Mouse (Mus musculus): ENCODE results near the gene Map1b. TPM values are rescaled to one million over a fixed set of nuclear protein-coding genes. Genes with fewer than 3 reads are reported as not detected.

Gene Map1b
- polyA plus RNA-seq, 1 experiment = 81.3 TPM

GRCm38 (mm10) chr13:99454977-99455376 is 61.4 kb downstream of the Map1b start:
- no peak for TF ChIP-seq POLR2A (IDR thresholded peaks at IDR 0.05; ENCODE audit: low read depth, low read length)
- TF ChIP-seq CTCF (IDR thresholded peaks at IDR 0.05; ENCODE audit: borderline replicate concordance, insufficient read depth, low read length) = no peak
- no peak overlapping the region for H3K4me3 ChIP-seq (ENCODE audit: insufficient read depth, low read length)
- no peaks in the 10 kb centered on the region for H3K4me1 ChIP-seq (ENCODE audit: control insufficient read depth, insufficient read depth, low read length)
- H3K27ac ChIP-seq (ENCODE audit: insufficient read depth, low read length) = no peak overlapping the region

- TF ChIP-seq POLR2A (IDR thresholded peaks at IDR 0.05; ENCODE audit: low read depth, low read length) = no peak
- no peak for TF ChIP-seq CTCF (IDR thresholded peaks at IDR 0.05; ENCODE audit: borderline replicate concordance, insufficient read depth, low read length)
- H3K4me3 ChIP-seq (ENCODE audit: insufficient read depth, low read length) = no peak overlapping the region
- peaks cover 8% of the 10 kb centered on the region; the same call in 1 of the 2 replicates for H3K4me1 ChIP-seq (ENCODE audit: control insufficient read depth, insufficient read depth, low read length)
- no peak overlapping the region for H3K27ac ChIP-seq (ENCODE audit: insufficient read depth, low read length)
Observed at GRCm38 (mm10) chr13:99452444-99452843, 63.9 kb downstream of the Map1b start.

DNA sequence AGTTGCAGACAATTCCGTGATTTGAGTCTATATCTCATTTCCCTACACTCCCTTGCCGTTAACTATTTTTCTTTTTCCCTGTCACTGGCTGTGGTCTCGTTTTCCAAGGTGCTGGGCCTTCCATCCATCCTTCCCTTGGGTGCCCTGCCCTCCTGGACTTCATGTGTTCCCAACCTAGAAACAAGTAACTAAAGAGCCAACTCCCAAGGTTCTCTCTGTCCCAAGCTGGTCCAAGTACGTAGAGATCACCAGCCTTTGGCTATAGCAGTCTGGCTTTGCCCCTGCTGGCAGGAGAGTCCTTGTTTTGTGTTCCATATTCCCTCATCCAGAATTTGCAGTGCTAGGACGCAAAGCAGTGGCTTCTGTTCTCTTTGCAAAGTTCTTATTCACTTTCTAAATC is 65.1 kb downstream of the Map1b start:
- TF ChIP-seq POLR2A (IDR thresholded peaks at IDR 0.05; ENCODE audit: low read depth, low read length) (no peak), CTCF (IDR thresholded peaks at IDR 0.05; ENCODE audit: borderline replicate concordance, insufficient read depth, low read length) (no peak)

GRCm38 (mm10) chr13:99450766-99451165 is 65.6 kb downstream of the Map1b start:
- Histone ChIP-seq H3K4me1 (ENCODE audit: control insufficient read depth, insufficient read depth, low read length) (peaks cover 14% of the 10 kb centered on the region), H3K27ac (ENCODE audit: insufficient read depth, low read length) (no peak overlapping the region), H3K4me3 (ENCODE audit: insufficient read depth, low read length) (no peak overlapping the region)
- no peak for TF ChIP-seq POLR2A (IDR thresholded peaks at IDR 0.05; ENCODE audit: low read depth, low read length)
- no peak for TF ChIP-seq CTCF (IDR thresholded peaks at IDR 0.05; ENCODE audit: borderline replicate concordance, insufficient read depth, low read length)

More for the DNA sequence above, 65.1 kb downstream of the Map1b start:
- Histone ChIP-seq H3K4me3 (ENCODE audit: insufficient read depth, low read length) (no peak overlapping the region), H3K27ac (ENCODE audit: insufficient read depth, low read length) (no peak overlapping the region), H3K4me1 (ENCODE audit: control insufficient read depth, insufficient read depth, low read length) (peaks cover 14% of the 10 kb centered on the region)

- peaks cover 14% of the 10 kb centered on the region for H3K4me1 ChIP-seq (ENCODE audit: control insufficient read depth, insufficient read depth, low read length)
- no peak overlapping the region for H3K27ac ChIP-seq (ENCODE audit: insufficient read depth, low read length)
- no peak overlapping the region for H3K4me3 ChIP-seq (ENCODE audit: insufficient read depth, low read length)
- TF ChIP-seq CTCF (IDR thresholded peaks at IDR 0.05; ENCODE audit: borderline replicate concordance, insufficient read depth, low read length) (no peak), POLR2A (IDR thresholded peaks at IDR 0.05; ENCODE audit: low read depth, low read length) (no peak)
Observed at GRCm38 (mm10) chr13:99449547-99449946, 66.8 kb downstream of the Map1b start.

- TF ChIP-seq CTCF (IDR thresholded peaks at IDR 0.05; ENCODE audit: borderline replicate concordance, insufficient read depth, low read length) = no peak
- TF ChIP-seq POLR2A (IDR thresholded peaks at IDR 0.05; ENCODE audit: low read depth, low read length) = no peak
- no peak overlapping the region for H3K4me3 ChIP-seq (ENCODE audit: insufficient read depth, low read length)
- 0 out of 2 replicates have a peak overlapping the region, but pooled peaks have one; percentile 0 for H3K27ac ChIP-seq (ENCODE audit: insufficient read depth, low read length)
- peaks cover 14% of the 10 kb centered on the region for H3K4me1 ChIP-seq (ENCODE audit: control insufficient read depth, insufficient read depth, low read length)
Observed at GRCm38 (mm10) chr13:99448278-99448677, 68.1 kb downstream of the Map1b start.

DNA sequence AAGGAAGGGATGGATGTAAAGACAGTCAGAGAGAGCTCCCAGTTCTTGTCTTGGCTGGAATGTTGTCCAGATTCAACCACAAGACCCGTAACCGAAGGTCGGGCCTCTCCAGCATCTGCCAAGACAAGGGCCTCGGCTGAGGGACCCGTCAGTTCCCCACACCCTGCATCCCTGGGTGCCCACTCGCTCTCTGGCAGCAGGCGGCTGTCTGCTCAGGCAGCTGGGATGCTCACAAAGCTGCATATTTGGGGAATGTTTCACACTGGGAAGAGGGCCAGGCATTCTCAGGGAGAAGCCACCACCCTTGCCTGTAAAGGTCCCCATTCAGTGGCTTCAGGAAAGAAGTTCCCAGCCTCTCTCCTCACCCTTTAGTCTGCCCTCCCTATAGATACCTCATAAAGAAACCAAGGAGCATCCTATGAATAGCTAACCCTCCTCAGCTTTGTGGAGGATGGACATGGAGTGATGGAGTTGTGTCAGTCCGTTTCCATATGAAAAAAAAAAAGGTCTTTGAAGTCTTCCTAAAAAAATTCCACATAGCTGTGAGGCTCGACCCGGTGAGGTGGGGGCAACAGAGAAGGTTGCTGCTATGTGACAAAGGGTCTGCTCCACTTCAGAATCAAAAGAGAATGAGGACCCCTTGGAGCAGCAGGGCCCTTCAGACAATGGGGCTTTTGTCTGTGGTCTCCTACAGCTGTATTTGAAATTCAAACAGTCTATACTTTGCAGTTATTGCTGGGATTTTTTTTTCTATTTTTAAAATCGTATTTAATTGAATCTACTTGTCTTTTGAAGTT is 68.7 kb downstream of the Map1b start:
- Histone ChIP-seq H3K4me1 (ENCODE audit: control insufficient read depth, insufficient read depth, low read length) (peaks cover 14% of the 10 kb centered on the region), H3K27ac (ENCODE audit: insufficient read depth, low read length) (peak overlapping the region; percentile 71), H3K4me3 (ENCODE audit: insufficient read depth, low read length) (no peak overlapping the region)
- TF ChIP-seq POLR2A (IDR thresholded peaks at IDR 0.05; ENCODE audit: low read depth, low read length) = no peak

DNA sequence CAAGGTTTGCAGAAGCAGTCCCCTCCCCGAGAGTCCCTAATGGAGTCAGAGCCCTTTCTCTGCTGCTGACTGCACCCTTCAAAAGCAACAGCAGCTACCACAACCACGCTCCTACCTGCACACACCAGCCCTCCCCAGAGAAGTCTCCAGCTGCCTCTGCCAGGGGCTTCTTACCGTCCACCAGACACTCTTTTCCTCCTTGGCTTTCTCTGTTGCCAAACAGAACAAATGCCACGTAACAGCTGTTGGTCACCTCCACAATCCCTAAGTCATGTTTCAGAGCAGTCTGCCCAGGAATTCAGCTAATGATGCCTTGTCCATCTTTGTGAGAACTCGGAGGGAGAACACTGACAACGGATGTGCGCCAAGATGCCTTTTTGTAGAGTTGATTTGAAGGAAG is 69.3 kb downstream of the Map1b start:
- H3K4me3 ChIP-seq (ENCODE audit: insufficient read depth, low read length) = no peak overlapping the region
- H3K27ac ChIP-seq (ENCODE audit: insufficient read depth, low read length) = peak overlapping the region; percentile 71
- peaks cover 16% of the 10 kb centered on the region for H3K4me1 ChIP-seq (ENCODE audit: control insufficient read depth, insufficient read depth, low read length)
- TF ChIP-seq POLR2A (IDR thresholded peaks at IDR 0.05; ENCODE audit: low read depth, low read length) (no peak), CTCF (IDR thresholded peaks at IDR 0.05; ENCODE audit: borderline replicate concordance, insufficient read depth, low read length) (no peak)

DNA sequence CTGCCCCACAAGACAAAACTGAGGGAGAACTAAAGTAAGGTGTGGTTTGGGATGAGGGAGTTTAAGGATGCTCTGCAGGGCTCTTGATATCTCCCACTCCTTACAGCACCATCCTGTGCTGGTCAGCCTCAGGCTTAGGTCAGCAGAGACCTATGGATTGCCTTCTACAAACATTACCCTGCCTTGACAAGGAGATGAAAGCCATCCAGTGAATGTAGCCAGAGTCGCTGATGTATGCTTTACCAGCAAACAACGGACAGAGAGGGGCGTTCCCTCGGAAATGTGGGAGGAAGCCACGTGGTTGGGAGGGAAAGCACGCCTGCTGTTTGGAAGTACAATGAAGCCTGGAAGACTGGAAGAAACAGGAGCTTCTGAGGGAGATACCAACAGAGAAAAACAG is 71.5 kb downstream of the Map1b start:
- no peak overlapping the region for H3K27ac ChIP-seq (ENCODE audit: insufficient read depth, low read length)
- peaks cover 18% of the 10 kb centered on the region for H3K4me1 ChIP-seq (ENCODE audit: control insufficient read depth, insufficient read depth, low read length)
- TF ChIP-seq CTCF (IDR thresholded peaks at IDR 0.05; ENCODE audit: borderline replicate concordance, insufficient read depth, low read length) = no peak
- no peak for TF ChIP-seq POLR2A (IDR thresholded peaks at IDR 0.05; ENCODE audit: low read depth, low read length)
- no peak overlapping the region for H3K4me3 ChIP-seq (ENCODE audit: insufficient read depth, low read length)

GRCm38 (mm10) chr13:99444431-99444871 is 71.9 kb downstream of the Map1b start:
- no peak for TF ChIP-seq CTCF (IDR thresholded peaks at IDR 0.05; ENCODE audit: borderline replicate concordance, insufficient read depth, low read length)
- TF ChIP-seq POLR2A (IDR thresholded peaks at IDR 0.05; ENCODE audit: low read depth, low read length) = no peak
- H3K4me3 ChIP-seq (ENCODE audit: insufficient read depth, low read length) = no peak overlapping the region
- no peak overlapping the region for H3K27ac ChIP-seq (ENCODE audit: insufficient read depth, low read length)
- peaks cover 18% of the 10 kb centered on the region for H3K4me1 ChIP-seq (ENCODE audit: control insufficient read depth, insufficient read depth, low read length)

Measured in embryonic fibroblast, embryonic 13.5 days (primary cell).